Comparison of ENCODE assay signal across 8 mouse cellular contexts in genomic region chr19:38395701-38396632, GRCm38 (mm10). TPM values are rescaled to one million over a fixed set of nuclear protein-coding genes. Genes with fewer than 3 reads are reported as not detected.
A peak's percentile ranks its signal among the peaks of the same experiment; 100 is the strongest.
DNase-seq lines count a peak whose midpoint lies in the region; ATAC-seq and TF ChIP-seq lines count a peak whose summit lies in the region.

Slc35g1 (plus strand) TSS chr19:38395980.

- peak within 1 kb of the TSS; percentile 98 for H3K9ac ChIP-seq in MEL (ENCODE audit: control insufficient read depth, low read depth, low read length, poor library complexity, severe bottlenecking)
- peak within 1 kb of the TSS; percentile 65 for H3K9ac ChIP-seq in heart, embryonic 15.5 days
- H3K9ac ChIP-seq in lung, embryonic 15.5 days = peak within 1 kb of the TSS; percentile 51

- TF ChIP-seq CTCF in MEL (IDR thresholded peaks at IDR 0.05 in 2 of 3, conservative IDR thresholded peaks at IDR 0.05 in 1 of 3; ENCODE audit: control insufficient read depth in 1 of 3, insufficient read depth in 1 of 3, low read depth in 2 of 3, low read length in 3 of 3, poor library complexity in 1 of 3, severe bottlenecking in 1 of 3) = no peak
- TF ChIP-seq CTCF in layer of hippocampus, adult 2 months (conservative IDR thresholded peaks at IDR 0.05) = no peak

- H3K4me2 ChIP-seq in heart, embryonic 15.5 days = peak within 1 kb of the TSS; percentile 98
- peak within 1 kb of the TSS; percentile 95 for H3K4me2 ChIP-seq in lung, embryonic 15.5 days

- no peak for TF ChIP-seq EP300 in MEL (IDR thresholded peaks at IDR 0.05; ENCODE audit: low read depth in 1 of 2, low read length in 2 of 2)

- H3K27ac ChIP-seq in MEL (ENCODE audit: control insufficient read depth, low read depth, low read length) = peak within 1 kb of the TSS; percentile 68
- H3K27ac ChIP-seq in heart, embryonic 15.5 days = no peak within 1 kb of the TSS
- H3K27ac ChIP-seq in layer of hippocampus, adult 2 months = peak within 1 kb of the TSS; percentile 81
- no peak within 1 kb of the TSS for H3K27ac ChIP-seq in lung, embryonic 15.5 days

- H3K4me3 ChIP-seq in MEL (ENCODE audit: control insufficient read depth in 1 of 2, insufficient read depth in 1 of 2, low read depth in 2 of 2, low read length in 2 of 2) = peak within 1 kb of the TSS; percentile 84 to 96
- H3K4me3 ChIP-seq in heart, embryonic 15.5 days = peak within 1 kb of the TSS; percentile 72
- peak within 1 kb of the TSS; percentile 63 for H3K4me3 ChIP-seq in layer of hippocampus, adult 2 months
- H3K4me3 ChIP-seq in lung, embryonic 15.5 days = peak within 1 kb of the TSS; percentile 58

- H3K9me3 ChIP-seq in MEL (replicated peaks; ENCODE audit: insufficient read depth, low read length) = no peaks in the 10 kb centered on the region
- no peaks in the 10 kb centered on the region for H3K9me3 ChIP-seq in heart, embryonic 15.5 days (replicated peaks)
- no peaks in the 10 kb centered on the region for H3K9me3 ChIP-seq in lung, embryonic 15.5 days

- peaks cover 2 to 19% of the 10 kb centered on the region in 2 experiments; a peak in 3 of 4 replicates for H3K4me1 ChIP-seq in MEL (ENCODE audit: control insufficient read depth in 1 of 2, insufficient read depth in 2 of 2, low read length in 2 of 2)
- H3K4me1 ChIP-seq in heart, embryonic 15.5 days (replicated peaks) = peaks cover 3% of the 10 kb centered on the region; the same call in 1 of the 2 replicates
- peaks cover 9% of the 10 kb centered on the region; the same call in 1 of the 2 replicates for H3K4me1 ChIP-seq in lung, embryonic 15.5 days

- H3K79me2 ChIP-seq in MEL (ENCODE audit: control insufficient read depth, insufficient read depth, low read length, poor library complexity) = peaks cover 34% of the 10 kb centered on the region

- H3K27me3 ChIP-seq in MEL (ENCODE audit: control insufficient read depth in 1 of 2, insufficient read depth in 2 of 2, low read length in 2 of 2) = no peaks in the 10 kb centered on the region
- no peaks in the 10 kb centered on the region for H3K27me3 ChIP-seq in heart, embryonic 15.5 days
- H3K27me3 ChIP-seq in lung, embryonic 15.5 days = no peaks in the 10 kb centered on the region

- peak; percentile 87 for ATAC-seq in heart, embryonic 15.5 days (replicated peaks; ENCODE audit: insufficient number of reproducible peaks, insufficient read depth, low FRiP score, low read depth)
- peak; percentile 86 for ATAC-seq in lung, embryonic 15.5 days (ENCODE audit: borderline replicate concordance, extremely low read depth, low FRiP score, low TSS enrichment)

- 1% methylated on average over 87 of the region's 90 CpGs for WGBS in heart, embryonic 15.5 days
- under 1% methylated on average over 82 of the region's 90 CpGs for WGBS in lung, embryonic 15.5 days

- H3K36me3 ChIP-seq in MEL (ENCODE audit: control insufficient read depth in 1 of 2, insufficient read depth in 2 of 2, low read length in 2 of 2) = peaks cover 0 to 26% of the 10 kb centered on the region in 2 experiments; a peak in 3 of 4 replicates
- H3K36me3 ChIP-seq in heart, embryonic 15.5 days = no peaks in the 10 kb centered on the region
- H3K36me3 ChIP-seq in lung, embryonic 15.5 days = no peaks in the 10 kb centered on the region

- DNase-seq in MEL (ENCODE audit: low read depth, low spot score) = peak; percentile 84
- DNase-seq in c-Kit-positive CD71-negative TER-119-negative erythroid progenitor cells, embryonic 14.5 days (ENCODE audit: low read depth) = peak; percentile 42
- DNase-seq in fibroblast of lung, adult 2 months (ENCODE audit: low read depth) = peak; percentile 8
- peak; percentile 14 to 54 for DNase-seq in layer of hippocampus, adult 2 months (ENCODE audit: low spot score in 2 of 2)
- peak; percentile 71 for DNase-seq in ovary, postnatal 36 days (ENCODE audit: low spot score)
- DNase-seq in thymus, postnatal 10 days (ENCODE audit: low spot score in 2 of 2) = peak; percentile 11 to 50

- TF ChIP-seq POLR2A in MEL (IDR thresholded peaks at IDR 0.05; ENCODE audit: control insufficient read depth in 1 of 2, insufficient read depth in 1 of 2, low read depth in 1 of 2, low read length in 2 of 2, poor library complexity in 1 of 2) = peak; percentile 69 to 93; a peak in 3 of 4 replicates

- TF ChIP-seq RAD21 in MEL (IDR thresholded peaks at IDR 0.05; ENCODE audit: low read depth, low read length) = no peak

TF ChIP-seq in MEL, 35 proteins besides CTCF, POLR2A, EP300 and RAD21:
- TF ChIP-seq TBP (IDR thresholded peaks at IDR 0.05; ENCODE audit: low read depth, low read length) (0 out of 2 replicates have a peak, but pooled peaks have one; percentile 18), GABPA (IDR thresholded peaks at IDR 0.05; ENCODE audit: low read depth, low read length) (no peak), MXI1 (IDR thresholded peaks at IDR 0.05; ENCODE audit: low read depth, low read length) (peak; percentile 66; the same call in 1 of the 2 replicates), ZNF384 (IDR thresholded peaks at IDR 0.05; ENCODE audit: low read depth, low read length) (no peak), MAX (IDR thresholded peaks at IDR 0.05; ENCODE audit: low read length) (no peak), BHLHE40 (IDR thresholded peaks at IDR 0.05; ENCODE audit: borderline replicate concordance, low read depth, low read length) (peak; percentile 45; the same call in 1 of the 2 replicates), KAT2A (conservative IDR thresholded peaks at IDR 0.05; ENCODE audit: low read depth, low read length) (no peak), MAZ (IDR thresholded peaks at IDR 0.05; ENCODE audit: low read depth, low read length) (peak; percentile 82), UBTF (IDR thresholded peaks at IDR 0.05; ENCODE audit: borderline replicate concordance, insufficient read depth, low read depth, low read length) (peak; percentile 57; the same call in 1 of the 2 replicates), ELF1 (IDR thresholded peaks at IDR 0.05; ENCODE audit: low read depth, low read length) (peak; percentile 42; the same call in 1 of the 2 replicates), NRF1 (IDR thresholded peaks at IDR 0.05; ENCODE audit: insufficient read depth, low read depth, low read length, poor library complexity, severe bottlenecking) (peak; percentile 76), ETS1 (IDR thresholded peaks at IDR 0.05; ENCODE audit: low read depth, low read length) (0 out of 2 replicates have a peak, but pooled peaks have one; percentile 19), NELFE (IDR thresholded peaks at IDR 0.05; ENCODE audit: low read depth, low read length) (peak; percentile 63), MAFK (IDR thresholded peaks at IDR 0.05; ENCODE audit: borderline replicate concordance, low read depth, low read length) (no peak), ZMIZ1 (IDR thresholded peaks at IDR 0.05; ENCODE audit: low read depth, low read length) (0 out of 2 replicates have a peak, but pooled peaks have one; percentile 49)
TF ChIP-seq in MEL: peak in this region for 10.

RNA-seq across cellular contexts. Expression of gene Slc35g1, which starts in this region (rescaled TPM):
- total RNA-seq in MEL (2012; rRNA removed) = 17.7 and 19.0 TPM in 2 replicates
- polyA plus RNA-seq in MEL (2012; ENCODE audit: insufficient read depth in 1 of 2, insufficient read length in 2 of 2, low read depth in 1 of 2, low replicate concordance in 2 of 2, missing spikeins in 1 of 2) = 10 to 100 TPM in 1 of 2 experiments, not detected in 1; 15.7 TPM
- 1.2 and 1.5 TPM in 2 replicates for polyA plus RNA-seq in heart, embryonic 15.5 days (2015; fragmentation: Nextera tagmentation; extraction: Ambion mirVana)
- 1 to 10 TPM; 2.4 to 3.1 TPM for total RNA-seq in layer of hippocampus, adult 2 months (2021)
- polyA plus RNA-seq in lung, embryonic 15.5 days (2015; fragmentation: Nextera tagmentation; extraction: Ambion mirVana) = 3.8 TPM in 2 replicates

Comparison
In these comparisons a context has a peak if more than half of its experiments do, and no peak if none do; other contexts are left out.
1. DNase-seq: peak in every context shown above with its lines; median percentile 84 in MEL; 71 in ovary, postnatal 36 days; 42 in c-Kit-positive CD71-negative TER-119-negative erythroid progenitor cells, embryonic 14.5 days; 34 in layer of hippocampus, adult 2 months; 30 in thymus, postnatal 10 days; 8 in fibroblast of lung, adult 2 months.
2. H3K27ac ChIP-seq: peak in MEL (single experiment) and layer of hippocampus, adult 2 months (single experiment); none in heart, embryonic 15.5 days (single experiment) and lung, embryonic 15.5 days (single experiment).
3. Peak in every context shown above with its lines, with median percentiles within 50 percentile points of each other: H3K4me3 ChIP-seq and H3K9ac ChIP-seq.